Mouse (Mus musculus) embryo, embryonic 10.5 days (tissue): ENCODE measurements around the gene Nsrp1.
"Not testable (repeated sequence)": the region's sequence is repeated elsewhere in the genome, so short reads cannot be mapped to it uniquely, and the experiment has no call there.

Source experiments
- DNase-seq: peaks from one replicate; pipeline ENCODE4 v3.0.0-alpha.2; 2015; ENCODE audit warnings: low spot score

Nsrp1 gene

GRCm38 (mm10) chr11:77078273-77079134 lies at the start of gene Nsrp1:
Nsrp1 (minus strand) TSS chr11:77078435.
- peak; percentile 98 for DNase-seq

GRCm38 (mm10) chr11:77111141-77111540 lies 32.9 kb upstream of the Nsrp1 start:
- no peak for DNase-seq

- DNase-seq = no peak
These were observed 30.2 kb upstream of the Nsrp1 start for GRCm38 (mm10) chr11:77108442-77108841.

- not testable (repeated sequence) for DNase-seq
These were observed 29.6 kb upstream of the Nsrp1 start for GRCm38 (mm10) chr11:77107872-77108271.

GRCm38 (mm10) chr11:77106961-77107360 lies 28.7 kb upstream of the Nsrp1 start:
- DNase-seq = no peak

- peak; percentile 91 for DNase-seq
These were observed 22.1 kb upstream of the Nsrp1 start for GRCm38 (mm10) chr11:77100137-77100937.

- DNase-seq = no peak
These were observed 20.2 kb upstream of the Nsrp1 start for GRCm38 (mm10) chr11:77098332-77098972.

GRCm38 (mm10) chr11:77096991-77097390 lies 18.8 kb upstream of the Nsrp1 start:
- DNase-seq = no peak

GRCm38 (mm10) chr11:77096581-77096980 lies 18.3 kb upstream of the Nsrp1 start:
- DNase-seq = no peak

GRCm38 (mm10) chr11:77095206-77095605 lies 17.0 kb upstream of the Nsrp1 start:
- no peak for DNase-seq

- no peak for DNase-seq
These were observed 15.9 kb upstream of the Nsrp1 start for GRCm38 (mm10) chr11:77094136-77094535.

GRCm38 (mm10) chr11:77093208-77093607 lies 15.0 kb upstream of the Nsrp1 start:
- DNase-seq = peak; percentile 78

GRCm38 (mm10) chr11:77089162-77089561 lies 10.9 kb upstream of the Nsrp1 start:
- no peak for DNase-seq

GRCm38 (mm10) chr11:77087004-77087403 lies 8.8 kb upstream of the Nsrp1 start:
- DNase-seq = no peak

- DNase-seq = no peak
These were observed 5.9 kb upstream of the Nsrp1 start for GRCm38 (mm10) chr11:77084001-77084682.

GRCm38 (mm10) chr11:77079361-77079760 lies 1.1 kb upstream of the Nsrp1 start:
- no peak for DNase-seq

- DNase-seq = no peak
These were observed 443 bp downstream of the Nsrp1 start for GRCm38 (mm10) chr11:77077792-77078191.

- not testable (repeated sequence) for DNase-seq
These were observed 904 bp downstream of the Nsrp1 start for GRCm38 (mm10) chr11:77077331-77077730.

- peak; percentile 29 for DNase-seq
These were observed 7.5 kb downstream of the Nsrp1 start for GRCm38 (mm10) chr11:77070721-77071120.

- DNase-seq = no peak
These were observed 9.4 kb downstream of the Nsrp1 start for GRCm38 (mm10) chr11:77068825-77069224.

- DNase-seq = no peak
These were observed 14.8 kb downstream of the Nsrp1 start for GRCm38 (mm10) chr11:77063406-77063805.

GRCm38 (mm10) chr11:77061951-77062350 lies 16.3 kb downstream of the Nsrp1 start:
- DNase-seq = no peak
